Mouse (Mus musculus) liver, adult (tissue): ENCODE measurements at regions not wholly inside any gene's neighbourhood (a gene's known extent, or its start where the extent isn't known, plus 50 kb on each side); places are given as distances from the start of the nearest gene placed in this dataset.

ENCODE experiments used
- GATA4 ChIP-seq: IDR thresholded peaks from 2 replicates; pipeline ENCODE4 v1.6.1; 2014; ENCODE audit warnings: mild to moderate bottlenecking, low read length; ENCODE audit not compliant: insufficient replicate concordance

- no peak for TF ChIP-seq GATA4
Observed at GRCm38 (mm10) chr15:93882826-93883225, 287.1 kb upstream of the Prickle1 start.

GRCm38 (mm10) chr15:93881276-93881675 lies 285.6 kb upstream of the Prickle1 start:
- no peak for TF ChIP-seq GATA4

- no peak for TF ChIP-seq GATA4
Observed at GRCm38 (mm10) chr15:93880302-93880701, 284.6 kb upstream of the Prickle1 start.

DNA sequence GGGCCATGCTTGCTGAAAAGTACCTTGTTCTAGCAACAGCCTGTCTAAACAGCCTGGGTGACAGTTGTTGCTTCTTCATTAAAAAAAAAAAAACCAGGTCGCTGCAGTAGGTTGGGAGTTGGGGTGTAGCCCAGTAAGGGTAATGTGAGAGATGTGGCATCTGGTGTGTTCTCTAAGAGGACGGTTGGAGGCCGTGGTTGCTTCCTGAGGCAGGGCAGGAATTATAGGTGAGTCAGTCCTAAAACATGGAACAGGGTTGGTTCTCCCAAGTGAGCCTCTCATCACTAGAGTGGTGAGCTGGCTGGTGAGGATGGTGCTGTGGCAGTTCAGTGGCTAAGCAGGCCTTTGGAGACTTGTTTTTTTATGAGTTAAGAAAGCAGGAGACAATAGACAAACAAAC lies 283.3 kb upstream of the Prickle1 start:
- TF ChIP-seq GATA4, result no peak

DNA sequence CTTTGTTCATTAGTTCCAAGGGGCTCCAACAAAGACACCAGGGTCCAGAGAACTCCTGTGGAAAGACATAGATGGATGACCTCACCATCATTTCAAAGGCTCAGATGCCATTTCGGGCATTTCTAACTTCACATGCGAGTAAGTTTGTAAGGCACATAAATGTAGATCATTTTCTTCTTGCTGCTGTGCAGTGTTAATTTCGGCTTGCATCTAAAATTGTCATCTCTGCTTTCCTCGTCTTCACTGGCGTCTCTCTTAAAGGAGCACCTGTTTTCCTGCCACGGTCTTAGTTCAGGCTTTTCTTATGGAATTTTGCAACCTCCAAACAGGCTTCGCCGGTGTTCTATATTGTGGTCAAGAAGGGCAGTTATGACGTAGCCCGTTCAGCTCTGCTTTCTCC lies 280.6 kb upstream of the Prickle1 start:
- no peak for TF ChIP-seq GATA4

DNA sequence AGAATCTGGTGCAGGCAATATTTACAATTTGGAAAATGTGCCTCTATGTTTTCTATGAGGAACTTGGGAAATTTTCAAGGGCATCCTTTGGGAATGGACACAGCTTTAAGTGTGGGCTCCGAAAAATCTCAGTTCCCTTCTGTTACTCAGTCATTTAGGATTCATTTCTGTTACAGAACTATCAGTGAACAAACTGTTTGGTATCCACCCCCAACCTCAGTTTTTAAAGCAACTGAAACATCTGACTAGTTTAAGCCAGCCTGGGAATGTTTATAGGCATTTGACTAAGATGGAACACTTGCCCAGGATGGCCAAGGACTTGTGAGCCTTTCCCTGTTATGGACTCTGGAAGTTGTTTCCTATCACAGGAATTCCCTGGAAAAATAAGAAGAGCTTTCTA lies 280.0 kb upstream of the Prickle1 start:
- no peak for TF ChIP-seq GATA4

- no peak for TF ChIP-seq GATA4
Observed at GRCm38 (mm10) chr15:93874206-93874605, 278.5 kb upstream of the Prickle1 start.

- no peak for TF ChIP-seq GATA4
Observed at GRCm38 (mm10) chr15:93857336-93857901, 261.7 kb upstream of the Prickle1 start.

DNA sequence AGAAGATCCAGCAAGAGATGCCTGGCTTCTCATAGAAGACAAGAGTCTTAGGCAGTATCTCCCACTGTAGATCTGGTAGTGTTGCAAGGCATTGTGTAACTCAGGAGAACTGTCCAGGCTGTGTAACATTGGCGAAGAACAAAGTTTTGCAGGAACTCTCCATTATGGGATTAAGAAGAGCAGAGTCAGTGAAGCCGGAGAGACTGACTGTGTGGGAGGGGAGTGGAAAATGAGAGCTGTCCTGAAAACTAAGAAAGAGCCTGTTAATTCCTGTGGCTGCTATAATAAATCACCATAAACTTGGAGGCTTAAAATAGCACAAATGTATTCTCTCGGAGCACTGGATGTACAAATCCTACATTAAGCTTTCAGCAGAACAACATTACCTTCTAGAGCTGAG lies 257.5 kb upstream of the Prickle1 start:
- no peak for TF ChIP-seq GATA4

GRCm38 (mm10) chr15:93852126-93852525 lies 256.4 kb upstream of the Prickle1 start:
- no peak for TF ChIP-seq GATA4

- no peak for TF ChIP-seq GATA4
Observed at GRCm38 (mm10) chr15:93850388-93850787, 254.7 kb upstream of the Prickle1 start.

DNA sequence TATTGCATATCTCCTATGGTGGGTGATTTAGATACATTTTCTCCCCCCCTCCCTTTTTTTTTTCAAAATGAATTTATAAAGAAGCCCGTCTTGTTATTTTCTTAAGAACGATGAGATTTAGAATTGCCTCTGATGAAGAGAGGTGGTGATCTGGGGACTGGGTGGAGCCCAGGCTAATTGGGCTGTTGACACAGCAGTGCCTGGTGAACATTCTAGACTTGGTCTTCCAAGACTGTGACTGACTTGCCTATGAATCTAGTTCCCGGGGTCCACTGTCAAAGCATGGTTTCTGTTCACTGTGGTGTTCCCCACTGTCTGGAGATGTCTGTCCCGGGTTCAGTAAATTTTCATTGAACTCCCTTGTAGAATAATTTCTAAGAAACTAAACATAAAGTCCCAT lies 253.1 kb upstream of the Prickle1 start:
- TF ChIP-seq GATA4, result no peak

DNA sequence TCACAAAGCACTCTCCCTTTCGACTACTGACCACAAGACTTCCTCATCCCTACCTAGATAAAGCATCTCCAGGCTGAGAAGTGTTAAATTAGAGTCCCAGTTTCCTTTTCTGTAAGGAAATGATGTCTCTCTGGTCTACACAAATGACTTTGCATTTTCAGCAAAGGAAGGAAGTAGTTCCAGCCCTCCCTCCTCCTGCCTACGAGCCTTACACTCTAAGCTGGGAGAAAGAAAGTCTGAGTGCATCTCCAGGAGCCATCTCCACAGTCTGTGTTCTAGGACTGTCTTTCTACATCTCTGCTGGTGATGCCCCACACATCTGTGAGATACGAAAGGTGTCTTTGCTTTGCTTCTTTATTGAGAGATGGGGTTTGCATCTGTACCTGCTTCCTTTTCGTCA lies 251.1 kb upstream of the Prickle1 start:
- TF ChIP-seq GATA4, result no peak

DNA sequence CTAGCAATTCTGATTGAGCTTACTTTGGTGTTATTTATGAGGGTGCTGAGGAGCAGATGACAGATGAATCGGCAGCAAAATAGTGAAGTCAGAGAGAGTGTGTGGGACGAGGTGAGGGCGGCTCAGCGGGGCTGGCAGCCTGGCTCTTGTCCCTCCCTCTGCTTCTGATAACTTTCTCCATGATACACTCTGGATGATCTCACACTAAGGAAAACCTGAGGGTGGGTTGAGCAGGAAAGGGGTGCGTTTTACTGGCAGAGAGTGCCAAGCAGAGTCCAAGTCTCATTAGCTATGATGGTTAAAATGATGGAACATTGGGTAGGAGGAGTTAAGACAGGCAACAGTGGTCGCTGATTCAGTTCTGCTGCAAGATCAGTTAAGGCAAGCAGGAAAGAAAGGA lies 250.1 kb upstream of the Prickle1 start:
- no peak for TF ChIP-seq GATA4

DNA sequence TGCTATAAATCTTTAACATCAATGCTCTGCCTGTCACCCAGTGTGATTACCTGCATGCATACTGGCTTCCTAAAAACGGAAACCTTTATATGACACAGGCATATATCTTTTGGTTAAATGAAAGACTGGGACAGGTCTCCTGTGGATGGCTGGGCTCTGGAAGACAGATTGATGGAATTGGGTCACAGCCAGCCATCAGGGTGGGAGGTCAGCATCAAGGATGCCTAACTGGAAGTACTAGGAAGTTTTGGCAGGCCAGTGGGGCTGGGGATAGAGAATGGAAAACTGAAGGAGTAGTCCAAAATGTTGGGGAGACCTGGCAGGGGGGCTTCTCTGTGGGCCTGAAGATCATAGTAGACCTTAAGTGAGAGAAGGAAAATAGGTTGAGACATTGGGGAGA lies 237.3 kb upstream of the Prickle1 start:
- TF ChIP-seq GATA4, result no peak

- TF ChIP-seq GATA4, result no peak
Observed at GRCm38 (mm10) chr15:93832431-93832936, 236.8 kb upstream of the Prickle1 start.

- TF ChIP-seq GATA4, result no peak
Observed at GRCm38 (mm10) chr15:93831148-93831547, 235.5 kb upstream of the Prickle1 start.

DNA sequence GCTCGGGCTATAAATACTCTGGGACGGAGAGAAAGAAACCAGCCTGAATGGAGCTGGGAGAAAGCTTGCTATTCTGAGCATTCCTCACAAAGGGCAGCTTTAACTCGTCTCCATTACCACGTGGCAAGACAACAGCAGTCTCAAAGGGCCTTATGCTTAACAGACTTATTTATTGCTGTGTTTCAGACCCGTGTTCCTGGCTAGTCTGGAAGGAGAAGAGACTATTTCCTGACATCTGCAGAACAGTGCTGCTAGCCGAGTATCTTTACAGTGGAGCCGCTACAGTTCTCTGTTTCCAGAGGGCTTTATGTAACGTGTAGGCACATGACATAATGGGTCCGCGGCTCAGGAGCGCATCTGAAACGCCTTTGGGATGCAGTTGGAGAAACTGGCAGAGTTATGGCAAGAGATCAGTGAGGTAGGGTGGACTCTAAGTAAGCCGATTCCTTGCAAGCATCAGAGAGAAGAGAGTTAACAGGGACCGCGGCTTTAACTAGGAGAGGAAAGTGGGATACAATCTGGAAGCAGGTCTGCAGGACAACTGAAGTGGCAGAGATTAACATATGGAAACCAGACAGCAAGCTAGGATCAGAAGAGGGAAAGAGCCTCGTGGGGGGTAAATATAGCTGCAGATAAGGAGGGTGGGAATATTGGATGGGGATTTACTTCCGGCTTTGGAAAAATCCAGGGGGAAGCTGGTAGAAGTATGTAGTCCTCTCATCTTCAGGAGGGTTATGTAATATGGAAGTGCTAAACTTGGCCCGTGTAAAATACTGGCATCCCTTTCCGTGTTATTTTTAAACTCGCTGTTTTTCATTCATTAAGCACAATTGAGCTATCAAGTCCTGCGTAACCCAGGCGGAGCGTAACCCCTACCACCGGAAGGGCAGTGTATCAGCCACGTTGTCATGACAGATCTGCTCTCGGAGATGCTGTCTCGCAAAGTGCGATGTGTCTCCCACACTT lies 229.3 kb upstream of the Prickle1 start:
- peak; percentile 73 for TF ChIP-seq GATA4
